17 mouse cellular contexts compared by ENCODE assay signal in the genomic region with DNA sequence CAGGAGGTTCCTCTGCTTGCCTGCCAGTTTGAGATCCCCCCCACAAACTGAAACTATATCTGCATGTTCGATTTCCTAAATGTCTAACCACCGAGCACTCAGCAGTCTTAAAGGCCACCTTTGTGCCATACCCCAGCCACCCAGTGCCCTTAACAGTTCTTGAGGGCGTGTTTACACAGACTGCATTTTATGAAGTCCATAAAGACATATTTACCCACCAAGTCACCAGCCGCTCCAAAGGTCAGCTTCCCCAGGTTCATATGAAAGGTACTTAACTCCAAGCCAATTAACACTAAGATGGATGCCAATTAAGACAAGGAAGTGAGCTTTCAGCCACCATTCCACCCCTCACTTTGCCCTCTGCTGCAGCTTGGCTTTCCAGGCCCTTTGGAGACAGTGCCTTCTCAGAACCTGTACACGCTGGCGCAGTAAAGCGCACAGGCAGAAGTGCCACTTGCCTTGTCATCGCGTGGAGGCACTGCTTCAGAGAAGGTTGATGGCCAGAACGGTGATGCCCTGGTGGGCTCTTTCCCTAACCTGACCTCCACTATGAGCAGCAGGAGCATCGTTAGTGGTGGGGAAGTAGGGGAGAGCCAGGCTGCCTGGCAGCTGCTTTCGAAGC. TPM values are rescaled to one million over a fixed set of nuclear protein-coding genes. Genes with fewer than 3 reads are reported as not detected.
DNase-seq lines count a peak whose midpoint lies in the region; ATAC-seq and TF ChIP-seq lines count a peak whose summit lies in the region.
"Had no signal": no experiment of that assay in that cellular context is flagged by ENCODE, and none has a peak within 500 bp of the region (broad histone marks: within the 10 kb centered on the region; RNA-seq: fewer than 3 reads in every experiment).

No protein-coding gene starts in this region.

- DNase-seq in cerebellum, adult 9-10 months, result peak; percentile 63
- DNase-seq in cerebellum, adult 9-11 months, result no peak
- DNase-seq in kidney, adult 9 months, result peak; percentile 41
- no peak for DNase-seq in kidney, adult 11 months
- no peak for DNase-seq in embryonic facial prominence, embryonic 10.5 days (ENCODE audit: low spot score)
- DNase-seq in right cerebral cortex, postnatal 10 days (ENCODE audit: low spot score in 2 of 2), result no peak
- DNase-seq: adrenal gland, postnatal 25 days; gastrocnemius, postnatal 36 days; left cerebral cortex, postnatal 4 days; right cerebral cortex, postnatal 14 days had no signal

- no peaks in the 10 kb centered on the region for H3K27me3 ChIP-seq in intestine, embryonic 15.5 days (replicated peaks)
- no peaks in the 10 kb centered on the region for H3K27me3 ChIP-seq in small intestine, adult 2 months (ENCODE audit: control insufficient read depth, insufficient read depth, low read length)
- H3K27me3 ChIP-seq in embryonic facial prominence, embryonic 10.5 days (replicated peaks; ENCODE audit: low read depth, poor library complexity, severe bottlenecking), result no peaks in the 10 kb centered on the region

- 72% methylated on average over 12 of the region's 12 CpGs for WGBS in intestine, embryonic 15.5 days
- WGBS in small intestine, adult 2 months, result 31% methylated on average over 12 of the region's 12 CpGs
- 91% methylated on average over 12 of the region's 12 CpGs for WGBS in embryonic facial prominence, embryonic 10.5 days

- H3K4me2 ChIP-seq in intestine, embryonic 15.5 days (replicated peaks), result peak overlapping the region; percentile 30
- H3K4me2 ChIP-seq: lung, embryonic 15.5 days had no signal

- H3K9ac ChIP-seq in intestine, embryonic 15.5 days, result no peak overlapping the region
- H3K9ac ChIP-seq: liver, embryonic 14.5 days; lung, embryonic 15.5 days had no signal

- H3K36me3 ChIP-seq in intestine, embryonic 15.5 days, result 0 out of 2 replicates have a peak, but pooled peaks cover 6% of the 10 kb centered on the region
- H3K36me3 ChIP-seq in small intestine, adult 2 months (ENCODE audit: control insufficient read depth, insufficient read depth, low read length), result no peaks in the 10 kb centered on the region
- H3K36me3 ChIP-seq in embryonic facial prominence, embryonic 10.5 days (replicated peaks), result peaks cover 47% of the 10 kb centered on the region
- H3K36me3 ChIP-seq: lung, embryonic 15.5 days had no signal

- H3K9me3 ChIP-seq in intestine, embryonic 15.5 days, result no peaks in the 10 kb centered on the region
- H3K9me3 ChIP-seq in embryonic facial prominence, embryonic 10.5 days, result peaks cover 4% of the 10 kb centered on the region; the same call in 1 of the 2 replicates
- H3K9me3 ChIP-seq: G1E; lung, embryonic 15.5 days; midbrain, embryonic 10.5 days had no signal

- TF ChIP-seq POLR2A in small intestine, adult 2 months (IDR thresholded peaks at IDR 0.05; ENCODE audit: low read depth, low read length), result no peak

- TF ChIP-seq CTCF in small intestine, adult 2 months (IDR thresholded peaks at IDR 0.05; ENCODE audit: extremely low read depth, insufficient read length, insufficient replicate concordance, low read depth, low read length), result no peak

- H3K4me1 ChIP-seq in intestine, embryonic 15.5 days (replicated peaks), result peaks cover 25% of the 10 kb centered on the region
- peaks cover 29% of the 10 kb centered on the region for H3K4me1 ChIP-seq in small intestine, adult 2 months (ENCODE audit: control insufficient read depth, insufficient read depth, insufficient read length, low read length)
- H3K4me1 ChIP-seq in embryonic facial prominence, embryonic 10.5 days, result peaks cover 14% of the 10 kb centered on the region

- no peak overlapping the region for H3K4me3 ChIP-seq in intestine, embryonic 15.5 days (replicated peaks)
- H3K4me3 ChIP-seq in small intestine, adult 2 months (ENCODE audit: low read depth, low read length), result peak overlapping the region; percentile 17; the same call in 1 of the 2 replicates
- H3K4me3 ChIP-seq in embryonic facial prominence, embryonic 10.5 days, result no peak overlapping the region
- H3K4me3 ChIP-seq: lung, embryonic 15.5 days; midbrain, embryonic 10.5 days had no signal

- peak overlapping the region; percentile 82 for H3K27ac ChIP-seq in intestine, embryonic 15.5 days
- peak overlapping the region; percentile 79 for H3K27ac ChIP-seq in small intestine, adult 2 months (ENCODE audit: insufficient read depth, low read depth, low read length)
- H3K27ac ChIP-seq in embryonic facial prominence, embryonic 10.5 days (replicated peaks), result no peak overlapping the region
- H3K27ac ChIP-seq: liver, embryonic 14.5 days; lung, embryonic 15.5 days; macrophage; midbrain, embryonic 10.5 days had no signal

- peak; percentile 88 for ATAC-seq in intestine, embryonic 15.5 days

RNA-seq across cellular contexts. Expression of gene Spred2, which starts 17.1 kb away (rescaled TPM):
- 6.8 and 7.1 TPM in 2 replicates for polyA plus RNA-seq in intestine, embryonic 15.5 days (2015; fragmentation: Nextera tagmentation; extraction: Ambion mirVana)
- 8.2 and 21.2 TPM in 2 replicates for polyA plus RNA-seq in small intestine, adult 2 months (2012; rRNA removed)
- 8.3 and 8.6 TPM in 2 replicates for polyA plus RNA-seq in embryonic facial prominence, embryonic 10.5 days (2016; fragmentation: Nextera tagmentation; extraction: Ambion mirVana)

Comparison
In these comparisons a context has a peak if more than half of its experiments do, and no peak if none do; other contexts are left out.
1. DNase-seq: peak in cerebellum, adult 9-10 months (single experiment) and kidney, adult 9 months (single experiment); none in cerebellum, adult 9-11 months (single experiment), kidney, adult 11 months (single experiment), embryonic facial prominence, embryonic 10.5 days (single experiment) and right cerebral cortex, postnatal 10 days (0 of 2).